Comparison of ENCODE assay signal across 8 mouse cellular contexts in the genomic region with DNA sequence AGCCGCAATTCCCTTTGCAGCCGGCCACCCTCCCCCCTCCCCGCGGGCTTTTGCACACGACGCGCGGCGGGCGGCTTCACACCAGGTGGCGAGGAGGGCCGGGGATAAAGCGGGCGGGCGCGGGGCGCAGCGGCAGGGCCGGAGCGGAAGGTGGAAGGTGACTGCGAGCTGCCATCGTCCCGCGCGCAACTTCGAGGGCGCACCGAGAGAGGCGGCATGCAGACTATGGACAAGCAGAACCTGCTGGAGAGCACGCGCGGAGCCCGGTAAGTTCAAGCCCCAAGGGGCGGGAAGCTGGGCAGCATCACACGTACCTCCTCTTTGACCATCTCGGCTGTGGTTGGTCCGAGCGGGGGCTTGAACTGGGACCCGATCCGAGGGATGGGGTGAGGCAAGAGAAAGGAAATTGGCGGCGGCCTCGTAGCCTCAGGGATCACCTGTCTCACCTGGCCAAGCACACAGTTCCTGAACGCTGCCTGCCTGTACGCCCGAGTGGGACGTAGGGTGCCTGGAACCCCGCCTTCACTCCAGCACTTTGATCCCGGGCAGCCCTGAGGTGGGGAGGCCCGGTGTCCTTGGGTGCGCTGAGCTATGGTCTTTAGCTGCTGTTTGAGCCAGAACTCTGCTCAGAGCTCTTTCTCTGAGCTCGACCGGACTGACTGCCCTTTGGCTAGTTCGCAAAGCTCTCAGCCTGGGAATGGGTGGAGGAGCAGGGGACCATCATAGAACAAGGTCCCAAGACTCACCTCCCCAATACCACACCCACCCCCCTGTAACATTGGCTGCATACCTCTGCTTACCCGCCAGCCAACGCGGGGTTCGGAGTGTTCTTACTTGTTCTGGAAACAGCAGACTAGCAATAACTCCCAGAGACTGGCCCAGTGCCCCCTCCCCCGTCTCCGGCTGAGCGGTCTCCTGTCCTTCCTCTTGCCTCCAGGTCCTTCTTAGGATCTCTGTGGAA. TPM values are rescaled to one million over a fixed set of nuclear protein-coding genes. Genes with fewer than 3 reads are reported as not detected.
DNase-seq lines count a peak whose midpoint lies in the region; ATAC-seq lines count a peak whose summit lies in the region.

A gene (plus strand): TSS at position 111 of the 961 bp plus-strand sequence.

- peak within 1 kb of the TSS; percentile 17 for H3K4me3 ChIP-seq in forebrain, embryonic 16.5 days (replicated peaks; ENCODE audit: low read length)
- peak within 1 kb of the TSS; percentile 19; the same call in 1 of the 2 replicates for H3K4me3 ChIP-seq in neural tube, embryonic 11.5 days (ENCODE audit: low read depth, low read length)

- H3K4me2 ChIP-seq in forebrain, embryonic 16.5 days (ENCODE audit: low read length), result peak within 1 kb of the TSS; percentile 21; the same call in 1 of the 2 replicates
- H3K4me2 ChIP-seq in neural tube, embryonic 11.5 days (ENCODE audit: low read depth), result peak within 1 kb of the TSS; percentile 38

- peaks cover 8% of the 10 kb centered on the region for H3K4me1 ChIP-seq in forebrain, embryonic 16.5 days (replicated peaks; ENCODE audit: control insufficient read depth, insufficient read depth, low read length)
- 0 out of 2 replicates have a peak, but pooled peaks cover 5% of the 10 kb centered on the region for H3K4me1 ChIP-seq in neural tube, embryonic 11.5 days (ENCODE audit: control insufficient read depth, insufficient read depth, low read length)

- ATAC-seq in forebrain, embryonic 16.5 days, result no peak
- ATAC-seq in neural tube, embryonic 11.5 days (ENCODE audit: insufficient read depth, low FRiP score, low TSS enrichment), result no peak

- peaks cover 29% of the 10 kb centered on the region for H3K27me3 ChIP-seq in forebrain, embryonic 16.5 days (replicated peaks; ENCODE audit: control insufficient read depth, insufficient read depth, low read length)
- H3K27me3 ChIP-seq in neural tube, embryonic 11.5 days (ENCODE audit: control insufficient read depth, insufficient read depth, low read length), result peaks cover 36% of the 10 kb centered on the region

- DNase-seq in thymus, postnatal 14 days, result peak; percentile 30
- DNase-seq in thymus, postnatal 25 days, result no peak
- DNase-seq in kidney, postnatal 25 days, result peak; percentile 65 to 90
- DNase-seq in neural tube, embryonic 11.5 days (ENCODE audit: low spot score), result no peak
- DNase-seq in urinary bladder, postnatal 10 days (ENCODE audit: low spot score), result no peak
- DNase-seq in frontal cortex, postnatal 25 days (ENCODE audit: low spot score in 2 of 2), result no peak
- no peak for DNase-seq in spleen, postnatal 4 days (ENCODE audit: low spot score in 2 of 2)

- no peak within 1 kb of the TSS for H3K9ac ChIP-seq in forebrain, embryonic 16.5 days (replicated peaks; ENCODE audit: low read depth, low read length)
- H3K9ac ChIP-seq in neural tube, embryonic 11.5 days (ENCODE audit: low read length), result peak within 1 kb of the TSS; percentile 14

- no peaks in the 10 kb centered on the region for H3K36me3 ChIP-seq in forebrain, embryonic 16.5 days (ENCODE audit: control insufficient read depth, insufficient read depth)
- no peaks in the 10 kb centered on the region for H3K36me3 ChIP-seq in neural tube, embryonic 11.5 days (ENCODE audit: control insufficient read depth, insufficient read depth, low read length)

- 4% methylated on average over 61 of the region's 61 CpGs for WGBS in forebrain, embryonic 16.5 days
- WGBS in neural tube, embryonic 11.5 days, result 3% methylated on average over 56 of the region's 61 CpGs

- no peaks in the 10 kb centered on the region for H3K9me3 ChIP-seq in forebrain, embryonic 16.5 days (ENCODE audit: control insufficient read depth, low read length)
- H3K9me3 ChIP-seq in neural tube, embryonic 11.5 days (ENCODE audit: control insufficient read depth, low read length), result no peaks in the 10 kb centered on the region

- H3K27ac ChIP-seq in forebrain, embryonic 16.5 days (ENCODE audit: low read length), result no peak within 1 kb of the TSS
- H3K27ac ChIP-seq in neural tube, embryonic 11.5 days (ENCODE audit: low read depth, low read length), result no peak within 1 kb of the TSS

RNA-seq across cellular contexts. Expression of the gene that starts here (rescaled TPM):
- polyA plus RNA-seq in forebrain, embryonic 16.5 days (2015; fragmentation: Nextera tagmentation; extraction: Ambion mirVana), result 0.15 and 0.17 TPM in 2 replicates
- polyA plus RNA-seq in neural tube, embryonic 11.5 days (2014; fragmentation: Nextera tagmentation; extraction: Ambion mirVana), result not detected in 2 replicates

Comparison
In these comparisons a context has a peak if more than half of its experiments do, and no peak if none do; other contexts are left out.
1. DNase-seq: peak in thymus, postnatal 14 days (single experiment) and kidney, postnatal 25 days (2 of 2); none in thymus, postnatal 25 days (single experiment), neural tube, embryonic 11.5 days (single experiment), urinary bladder, postnatal 10 days (single experiment), frontal cortex, postnatal 25 days (0 of 2) and spleen, postnatal 4 days (0 of 2).